Mouse (Mus musculus): Measurements from ENCODE around the gene Hipk1.

- TF ChIP-seq MAFK (IDR thresholded peaks at IDR 0.05; ENCODE audit: insufficient read depth, low read depth, low read length) (no peak), ZC3H11A (IDR thresholded peaks at IDR 0.05; ENCODE audit: borderline replicate concordance, low read depth, low read length) (no peak)
Observed at GRCm38 (mm10) chr3:103729850-103730249, 61.5 kb downstream of the Hipk1 start.

All from ES-E14 (cell line).